Mouse (Mus musculus) hindbrain, embryonic 11.5 days (tissue): ENCODE measurements around the gene Gkn1. TPM values are rescaled to one million over a fixed set of nuclear protein-coding genes. Genes with fewer than 3 reads are reported as not detected.

Experiments
- ATAC-seq: fragments of 200-750 bp; cut with Nextera tagmentation; 2 replicates; pipeline ENCODE4 v1.8.0; 2017; ENCODE audit warnings: mild to moderate bottlenecking, moderate TSS enrichment, moderate library complexity; ENCODE audit not compliant: low FRiP score
- DNase-seq: peaks from one replicate; pipeline ENCODE4 v3.0.0-alpha.2; 2015; ENCODE audit warnings: low spot score
- H3K27ac ChIP-seq: fragments of 300-500 bp; sonication (generic); 2 replicates; pipeline ENCODE4 v1.5.1; 2014; ENCODE audit warnings: mild to moderate bottlenecking, low read depth, low read length
- H3K27me3 ChIP-seq: fragments of 300-500 bp; sonication (generic); 2 replicates; pipeline ENCODE4 v1.6.1; 2014; ENCODE audit warnings: mild to moderate bottlenecking, low read length, moderate library complexity, mixed read lengths; ENCODE audit not compliant: control insufficient read depth, insufficient read depth
- H3K36me3 ChIP-seq: fragments of 300-500 bp; sonication (generic); 2 replicates; pipeline ENCODE4 v1.6.1; 2014; ENCODE audit warnings: mild to moderate bottlenecking, low read length, moderate library complexity, mixed read lengths; ENCODE audit not compliant: control insufficient read depth, insufficient read depth
- H3K4me1 ChIP-seq: fragments of 300-500 bp; sonication (generic); replicated peaks from 2 replicates; pipeline ENCODE4 v1.6.1; 2014; ENCODE audit warnings: low read length, mixed read lengths; ENCODE audit not compliant: control insufficient read depth, insufficient read depth
- H3K4me2 ChIP-seq: fragments of 300-500 bp; sonication (generic); replicated peaks from 2 replicates; pipeline ENCODE4 v1.6.1; 2014; ENCODE audit warnings: mild to moderate bottlenecking, low read depth, low read length
- H3K4me3 ChIP-seq: fragments of 300-500 bp; sonication (generic); 2 replicates; pipeline ENCODE4 v1.5.1; 2014; ENCODE audit warnings: low read depth, low read length
- H3K9ac ChIP-seq: fragments of 300-500 bp; sonication (generic); 2 replicates; pipeline ENCODE4 v1.6.1; 2014; ENCODE audit warnings: low read depth, low read length
- H3K9me3 ChIP-seq: fragments of 300-500 bp; sonication (generic); 2 replicates; pipeline ENCODE4 v1.6.1; 2016; ENCODE audit warnings: low read length; ENCODE audit not compliant: control insufficient read depth
- WGBS: fragments of 180-500 bp; shearing (Covaris S2); extraction: QIAGEN DNeasy Blood & Tissue Kit; methylation state at CpG from one replicate; pipeline ENCODE4 v1.1.7; 2014; 5-methylcytosine and 5-hydroxymethylcytosine counted together
- polyA plus RNA-seq: library from polyadenylated mRNA; unstranded; fragments of >200 nt; fragmentation: Nextera tagmentation; extraction: Ambion mirVana; gene quantifications from 2 replicates; pipeline ENCODE4 v1.2.1, GENCODE M21; 2014

Gkn1 gene
- not detected in 2 replicates for polyA plus RNA-seq

DNA sequence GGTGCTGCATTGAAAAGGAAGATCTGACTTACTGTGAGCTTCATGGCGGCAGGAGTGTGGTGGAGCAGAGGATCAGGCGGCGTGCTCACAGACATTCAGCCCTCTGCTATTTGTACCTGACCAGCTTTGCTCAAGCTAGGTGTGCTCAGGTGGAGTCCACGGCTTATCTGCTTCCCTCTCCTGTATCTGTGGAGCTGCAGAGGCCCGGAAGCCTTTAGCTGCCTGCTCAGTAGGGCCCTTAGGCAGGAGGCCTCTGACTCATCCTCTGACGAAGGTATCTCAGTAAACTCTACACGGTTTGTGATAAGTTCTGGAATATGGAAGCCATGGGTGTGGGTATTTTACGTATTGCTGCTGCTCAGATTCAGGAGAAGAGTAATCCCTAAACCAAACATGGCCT, at the start of gene Gkn1:
Gene Gkn1, minus strand, starts transcription at position 114 of the 400 bp plus-strand sequence.
- no peaks in the 10 kb centered on the region for H3K4me1 ChIP-seq
- no peaks in the 10 kb centered on the region for H3K9me3 ChIP-seq
- no peak for DNase-seq
- no peak within 1 kb of the TSS for H3K4me2 ChIP-seq
- no peak for ATAC-seq
- no peak within 1 kb of the TSS for H3K27ac ChIP-seq
- no peaks in the 10 kb centered on the region for H3K36me3 ChIP-seq
- 89% methylated on average over 8 of the region's 8 CpGs for WGBS
- H3K27me3 ChIP-seq, result no peaks in the 10 kb centered on the region
- no peak within 1 kb of the TSS for H3K9ac ChIP-seq
- H3K4me3 ChIP-seq, result no peak within 1 kb of the TSS

DNA sequence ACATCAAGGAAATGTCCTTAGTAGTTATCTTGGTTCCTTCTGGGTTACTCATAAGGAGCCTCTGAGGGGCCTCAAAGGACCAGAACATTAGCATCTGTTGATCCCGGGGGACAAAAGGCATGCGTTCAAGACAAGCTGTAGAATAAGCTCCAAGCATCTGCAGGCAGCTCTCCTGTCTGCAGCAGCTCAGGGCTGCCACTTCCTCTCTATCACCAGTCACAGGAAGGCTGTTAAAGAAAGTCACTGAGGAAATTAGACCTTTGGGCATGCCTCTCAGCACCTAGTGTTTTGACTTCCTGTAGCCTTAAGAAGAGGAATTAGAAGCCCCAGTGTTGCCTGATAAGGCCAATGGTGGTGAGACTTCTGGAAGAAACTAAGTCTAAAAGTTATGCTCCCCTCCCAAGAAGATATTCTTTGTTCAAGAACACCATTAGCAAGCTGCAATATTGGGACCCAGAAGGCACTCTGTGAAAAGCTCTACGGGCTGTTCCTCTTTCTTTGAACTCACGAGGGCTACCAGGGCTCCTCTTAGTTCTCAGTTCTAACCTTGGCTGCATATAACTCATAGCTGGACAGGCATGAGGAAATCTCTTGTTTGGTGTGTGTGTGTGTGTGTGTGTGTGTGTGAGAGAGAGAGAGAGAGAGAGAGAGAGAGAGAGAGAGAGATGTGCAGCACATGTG, 49.3 kb upstream of the Gkn1 start:
- Histone ChIP-seq H3K9ac (no peak overlapping the region), H3K4me2 (no peak overlapping the region), H3K36me3 (no peaks in the 10 kb centered on the region), H3K27me3 (no peaks in the 10 kb centered on the region), H3K27ac (no peak overlapping the region), H3K4me1 (no peaks in the 10 kb centered on the region), H3K9me3 (no peaks in the 10 kb centered on the region), H3K4me3 (no peak overlapping the region)
- no peak for DNase-seq
- ATAC-seq, result no peak
- WGBS, result 63% methylated on average over 4 of the region's 4 CpGs

DNA sequence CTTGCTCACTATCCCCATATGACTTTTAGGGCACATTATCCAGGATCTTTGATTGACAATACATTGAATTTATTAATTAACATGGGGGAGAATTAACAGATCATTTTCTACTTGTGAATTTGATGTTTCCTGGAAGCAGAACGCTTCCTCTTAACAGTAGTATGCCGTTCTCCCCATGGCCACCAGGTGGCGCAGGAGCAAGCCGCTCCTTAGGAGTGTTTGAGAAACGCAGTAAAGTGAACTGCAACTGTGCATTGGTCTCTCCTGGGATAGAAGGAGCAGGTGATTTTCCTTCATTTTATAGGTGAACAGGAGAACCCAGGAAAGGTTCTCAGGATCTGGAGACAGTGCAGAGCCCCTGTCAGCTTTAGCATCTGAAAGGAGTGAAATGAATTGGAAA, 48.4 kb upstream of the Gkn1 start:
- WGBS, result 1% methylated on average over 5 of the region's 5 CpGs
- H3K4me2 ChIP-seq, result no peak overlapping the region
- H3K4me1 ChIP-seq, result no peaks in the 10 kb centered on the region
- no peaks in the 10 kb centered on the region for H3K36me3 ChIP-seq
- H3K27me3 ChIP-seq, result no peaks in the 10 kb centered on the region
- no peak overlapping the region for H3K9ac ChIP-seq
- no peak overlapping the region for H3K4me3 ChIP-seq
- H3K9me3 ChIP-seq, result no peaks in the 10 kb centered on the region
- peak; percentile 87 for DNase-seq
- ATAC-seq, result no peak
- H3K27ac ChIP-seq, result no peak overlapping the region

DNA sequence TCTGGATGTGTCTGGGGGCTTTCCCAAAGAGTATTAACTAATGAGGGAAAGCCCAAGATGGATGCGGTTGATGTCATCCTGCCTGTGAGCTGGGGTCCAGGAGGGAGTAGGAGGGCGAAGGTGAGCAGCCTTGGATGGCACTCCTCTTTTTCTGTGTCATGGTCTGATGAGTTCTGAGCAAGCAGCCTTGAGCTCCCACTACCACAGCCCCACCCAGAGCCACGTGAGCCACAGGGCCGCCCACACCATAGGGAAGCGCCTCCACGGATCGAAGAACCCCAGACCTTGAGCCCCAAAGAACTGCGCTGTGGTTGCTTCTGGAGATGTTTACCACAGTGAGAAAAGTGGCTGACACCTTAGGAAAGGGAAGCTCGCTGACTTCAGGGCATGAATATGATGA, 44.0 kb upstream of the Gkn1 start:
- H3K9ac ChIP-seq, result no peak overlapping the region
- H3K27ac ChIP-seq, result no peak overlapping the region
- no peak overlapping the region for H3K4me3 ChIP-seq
- no peaks in the 10 kb centered on the region for H3K9me3 ChIP-seq
- DNase-seq, result no peak
- ATAC-seq, result no peak
- no peak overlapping the region for H3K4me2 ChIP-seq
- H3K36me3 ChIP-seq, result no peaks in the 10 kb centered on the region
- no peaks in the 10 kb centered on the region for H3K4me1 ChIP-seq
- H3K27me3 ChIP-seq, result no peaks in the 10 kb centered on the region
- WGBS, result 86% methylated on average over 9 of the region's 9 CpGs

DNA sequence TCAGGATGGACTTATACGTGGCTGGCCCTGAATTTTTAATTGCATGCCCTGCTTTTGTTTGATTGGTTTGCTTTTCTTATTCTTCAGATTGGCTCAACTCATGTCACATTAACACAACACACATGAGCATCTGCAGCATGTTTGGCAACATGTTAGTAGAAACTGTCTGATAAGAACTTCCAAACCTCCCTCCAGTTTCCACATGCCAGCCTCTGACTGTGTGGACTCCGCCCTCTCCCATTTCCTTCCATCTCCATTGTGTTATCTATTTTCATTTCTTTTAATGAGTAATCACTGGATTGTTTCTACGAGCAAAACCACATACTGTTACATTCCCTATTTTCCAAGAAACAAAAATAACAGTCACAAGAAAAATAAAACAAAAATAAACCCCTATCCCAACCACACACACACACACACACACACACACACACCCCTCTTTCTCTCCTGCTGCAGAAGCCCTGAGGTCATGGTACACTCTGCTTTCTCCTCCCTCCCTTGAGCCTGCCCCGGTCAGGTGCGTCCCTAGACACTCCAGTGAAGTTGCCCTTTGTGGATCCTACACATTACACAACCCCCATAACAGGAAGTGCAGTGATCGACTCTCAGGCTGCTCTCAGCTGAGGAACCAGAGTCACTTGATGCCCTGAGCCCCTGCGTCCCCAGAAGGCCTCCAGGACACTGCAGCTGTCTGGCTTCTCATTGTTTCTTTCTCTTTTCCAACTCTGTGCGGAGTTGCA, 42.9 kb upstream of the Gkn1 start:
- no peak for ATAC-seq
- Histone ChIP-seq H3K9me3 (no peaks in the 10 kb centered on the region), H3K36me3 (no peaks in the 10 kb centered on the region), H3K27me3 (no peaks in the 10 kb centered on the region), H3K4me3 (no peak overlapping the region), H3K4me1 (0 out of 2 replicates have a peak, but pooled peaks cover 2% of the 10 kb centered on the region), H3K27ac (no peak overlapping the region), H3K9ac (no peak overlapping the region), H3K4me2 (no peak overlapping the region)
- WGBS, result 74% methylated on average over 8 of the region's 8 CpGs
- no peak for DNase-seq

DNA sequence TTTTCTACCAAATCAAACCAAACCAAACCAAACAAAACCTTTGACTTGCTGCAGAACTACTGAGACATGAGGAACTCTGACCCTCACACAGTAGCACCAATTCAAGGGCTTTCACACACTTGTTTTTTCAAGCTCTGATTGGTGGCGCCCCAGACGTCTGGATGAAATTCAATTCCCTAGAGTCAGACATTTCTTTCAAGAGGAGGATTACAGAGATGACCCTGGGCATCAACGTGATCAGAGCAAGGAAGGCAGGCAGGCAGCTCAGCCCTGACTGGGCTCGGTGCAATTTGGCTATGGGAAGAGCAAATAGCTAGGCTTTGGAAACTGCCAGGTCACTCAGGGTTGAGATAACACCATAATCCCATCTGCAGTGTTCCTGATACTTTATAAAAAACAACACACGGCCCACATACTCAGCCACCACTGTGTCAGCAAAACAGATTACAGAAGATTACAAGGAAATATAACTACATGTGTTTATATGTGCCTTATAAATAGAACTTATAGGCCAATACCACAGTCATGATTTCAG, 38.8 kb upstream of the Gkn1 start:
- Histone ChIP-seq H3K27ac (no peak overlapping the region), H3K4me3 (no peak overlapping the region)

DNA sequence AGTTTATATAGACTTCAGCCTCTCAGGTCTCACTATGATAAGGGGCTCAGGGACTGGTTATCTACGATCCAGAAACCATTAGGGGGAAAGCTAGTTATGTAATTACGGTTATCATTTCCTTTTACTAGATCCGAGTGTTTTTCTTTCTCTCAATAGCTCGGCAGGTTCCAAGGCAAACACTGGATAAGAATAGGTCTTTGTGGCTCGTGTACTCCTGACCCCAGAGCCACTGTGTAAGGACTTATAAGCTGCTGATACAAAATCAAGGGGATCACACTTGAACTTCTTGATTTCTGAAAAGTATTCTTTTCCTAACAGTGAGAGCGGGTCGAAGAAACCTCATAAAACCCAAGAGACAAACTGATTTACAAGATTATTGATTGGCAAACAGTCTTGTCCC, 38.1 kb upstream of the Gkn1 start, which contains the start of gene Gkn3:
Gene Gkn3, minus strand, starts transcription at position 59 of the 400 bp plus-strand sequence.
- Histone ChIP-seq H3K27me3 (no peaks in the 10 kb centered on the region), H3K4me1 (peaks cover 2% of the 10 kb centered on the region; the same call in 1 of the 2 replicates), H3K4me3 (no peak within 1 kb of the TSS), H3K27ac (no peak within 1 kb of the TSS), H3K9ac (no peak within 1 kb of the TSS), H3K36me3 (no peaks in the 10 kb centered on the region), H3K4me2 (no peak within 1 kb of the TSS), H3K9me3 (no peaks in the 10 kb centered on the region)
- no peak for DNase-seq
- ATAC-seq, result no peak
- 65% methylated on average over 7 of the region's 7 CpGs for WGBS

More for the DNA sequence above, 38.8 kb upstream of the Gkn1 start:
- no peak for DNase-seq
- Histone ChIP-seq H3K4me1 (peaks cover 2% of the 10 kb centered on the region; the same call in 1 of the 2 replicates), H3K4me2 (no peak overlapping the region), H3K9ac (no peak overlapping the region), H3K9me3 (no peaks in the 10 kb centered on the region), H3K27me3 (no peaks in the 10 kb centered on the region), H3K36me3 (no peaks in the 10 kb centered on the region)
- 35% methylated on average over 5 of the region's 5 CpGs for WGBS
- ATAC-seq, result no peak

DNA sequence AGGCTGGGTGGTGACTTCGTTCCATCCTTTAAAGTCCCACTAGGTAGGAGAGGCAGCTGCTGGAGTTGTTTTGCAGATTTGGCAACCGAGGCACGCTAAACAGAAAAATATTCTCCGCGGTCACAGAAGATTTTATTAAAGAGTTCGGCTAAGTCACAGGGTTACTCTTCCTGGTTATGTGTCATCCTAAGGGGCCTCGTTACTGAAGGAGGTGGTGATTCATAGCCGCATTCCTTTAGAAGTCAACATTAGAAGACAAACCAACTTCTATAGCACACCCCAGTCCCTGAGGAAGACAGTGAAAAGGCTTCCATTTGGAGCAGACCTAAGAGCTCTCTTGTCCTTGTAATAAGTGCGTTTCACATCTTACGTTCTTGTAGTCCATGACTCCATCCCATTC, 35.9 kb upstream of the Gkn1 start:
- DNase-seq, result no peak
- Histone ChIP-seq H3K36me3 (no peaks in the 10 kb centered on the region), H3K4me1 (peaks cover 2% of the 10 kb centered on the region; the same call in 1 of the 2 replicates), H3K27me3 (peaks cover 3% of the 10 kb centered on the region; the same call in 1 of the 2 replicates), H3K4me3 (no peak overlapping the region), H3K9me3 (no peaks in the 10 kb centered on the region), H3K27ac (no peak overlapping the region), H3K4me2 (no peak overlapping the region), H3K9ac (no peak overlapping the region)
- 86% methylated on average over 10 of the region's 10 CpGs for WGBS
- no peak for ATAC-seq
